Mouse (Mus musculus) liver, adult (tissue): Measurements from ENCODE around the gene Btbd11.

Experiments
- GATA4 ChIP-seq: IDR thresholded peaks from 2 replicates; pipeline ENCODE4 v1.6.1; 2014; ENCODE audit warnings: mild to moderate bottlenecking, low read length; ENCODE audit not compliant: insufficient replicate concordance

Gene Btbd11

DNA sequence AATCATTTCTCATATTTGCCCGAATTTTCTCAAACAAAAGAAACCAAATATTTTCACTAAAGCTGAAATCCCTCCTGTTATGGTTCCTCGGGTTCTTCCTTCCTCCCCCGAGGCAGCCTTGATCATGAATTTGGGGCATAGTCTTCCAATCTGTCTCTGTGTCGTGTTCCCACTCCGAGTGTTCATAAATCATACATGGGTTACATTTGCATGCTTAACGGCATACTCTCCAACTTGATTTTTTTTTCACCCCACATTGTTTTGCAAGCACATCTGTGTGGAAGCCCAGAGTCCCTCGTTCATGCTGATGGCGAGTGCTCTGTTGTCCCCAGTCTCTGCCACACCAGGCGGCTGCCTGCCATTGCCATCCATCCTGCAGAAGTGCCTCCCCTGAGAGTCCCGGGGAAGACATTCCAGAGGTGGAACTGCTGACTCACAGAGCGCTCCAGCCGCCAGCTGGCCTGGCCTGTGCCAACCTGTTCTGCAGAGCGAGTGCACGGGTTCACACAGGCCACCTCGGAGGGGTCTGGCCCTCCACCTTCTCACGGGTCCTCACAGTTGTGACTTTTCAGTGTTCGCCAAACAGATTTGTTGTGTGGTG is 72.2 kb downstream of the Btbd11 start:
- TF ChIP-seq GATA4, result no peak

DNA sequence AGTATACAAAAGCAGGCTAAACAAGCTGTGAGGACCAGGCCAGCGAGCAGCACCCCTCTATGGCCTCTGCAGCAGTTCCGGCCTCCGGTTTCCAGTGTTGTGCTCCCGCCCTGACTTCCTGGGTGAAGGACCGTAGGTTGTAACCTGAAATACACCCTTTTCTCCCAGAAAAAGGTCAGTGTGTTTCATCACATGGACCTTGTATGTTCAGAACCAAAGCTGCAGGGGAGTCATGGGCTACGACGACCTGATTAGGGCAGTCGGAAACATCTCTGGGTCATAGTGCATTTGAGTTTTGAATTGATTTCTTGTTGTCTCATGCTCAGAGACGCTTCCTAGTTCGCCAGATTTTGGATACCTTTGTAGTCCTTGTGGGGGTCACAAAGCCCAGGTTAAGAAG is 74.1 kb downstream of the Btbd11 start:
- TF ChIP-seq GATA4, result no peak

DNA sequence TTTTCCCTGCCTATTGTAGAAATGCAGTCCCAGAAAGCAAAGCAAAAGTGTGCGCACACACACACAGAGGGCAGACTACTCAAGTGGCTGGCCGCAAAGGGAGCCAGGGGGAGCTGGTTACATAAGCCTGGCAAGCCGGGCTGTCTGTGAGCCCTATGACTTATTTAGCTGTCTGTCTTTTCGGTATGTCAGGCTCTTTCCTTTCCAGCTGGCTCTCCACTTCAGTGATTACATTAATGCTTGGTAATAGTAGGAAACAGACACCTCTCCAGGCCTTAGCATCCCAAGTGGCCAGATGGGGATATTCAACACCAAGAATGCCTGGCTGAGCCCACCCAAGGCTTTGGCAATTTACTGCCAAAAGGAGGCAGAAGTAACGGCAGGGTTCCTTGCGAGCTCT is 77.5 kb downstream of the Btbd11 start:
- TF ChIP-seq GATA4, result no peak

DNA sequence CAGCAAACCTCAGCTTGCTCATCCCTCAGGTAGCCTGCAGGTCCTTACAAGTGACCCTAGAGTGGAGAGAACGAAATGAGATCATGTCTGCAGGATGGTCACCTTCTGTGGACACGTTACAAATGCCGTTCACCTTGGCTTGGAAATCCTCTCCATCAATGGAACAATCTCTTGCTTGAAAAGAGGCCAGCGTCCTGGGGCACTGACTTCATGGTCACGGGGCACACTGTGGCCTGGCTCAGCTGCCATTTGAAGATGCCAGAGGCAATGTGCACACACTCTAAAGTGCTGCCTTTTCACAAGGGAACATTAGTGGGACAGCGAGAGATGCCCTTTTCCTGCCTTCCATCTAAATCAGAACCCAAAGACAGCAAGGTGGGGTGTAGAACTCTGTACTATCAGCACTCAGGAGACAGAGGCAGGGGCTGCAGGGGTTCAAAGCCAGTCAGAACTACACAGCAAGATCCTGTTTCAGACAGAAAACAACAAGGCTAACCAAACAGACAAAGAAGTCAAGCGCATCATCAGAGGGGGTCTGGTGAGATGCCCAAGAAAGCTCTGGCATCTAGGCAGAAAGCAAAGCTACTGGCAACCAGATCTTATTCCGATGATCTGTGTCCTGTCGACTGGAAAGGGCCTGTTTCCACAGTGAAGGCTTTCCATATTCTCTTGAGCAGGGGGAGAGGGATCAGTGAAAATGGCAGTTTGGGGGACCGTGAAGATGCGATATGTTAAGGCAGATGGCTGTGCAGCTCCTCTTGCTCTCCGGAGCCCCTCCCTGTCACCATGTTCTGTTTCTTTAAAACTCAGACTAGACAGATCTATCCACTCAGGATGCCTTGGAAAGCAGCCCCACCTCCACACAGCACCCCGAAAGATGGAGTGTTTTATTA is 79.1 kb downstream of the Btbd11 start:
- no peak for TF ChIP-seq GATA4

DNA sequence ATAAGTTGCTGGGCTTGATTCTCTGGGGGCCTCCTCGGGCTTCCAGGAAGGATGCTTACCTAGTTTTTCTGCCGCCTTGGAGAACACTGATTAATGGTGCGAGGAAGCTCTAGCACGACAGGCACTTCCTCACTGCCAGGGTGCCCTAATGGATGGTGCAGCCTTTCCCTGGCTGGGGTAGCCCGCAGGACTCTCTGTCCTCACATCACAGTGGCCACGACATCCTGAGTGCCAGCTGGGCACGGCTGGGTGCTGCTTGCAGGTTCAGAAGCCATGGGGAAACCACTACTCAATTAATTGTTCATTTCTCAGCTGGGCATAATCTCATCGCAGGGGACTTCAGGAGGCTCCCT is 79.8 kb downstream of the Btbd11 start:
- no peak for TF ChIP-seq GATA4

DNA sequence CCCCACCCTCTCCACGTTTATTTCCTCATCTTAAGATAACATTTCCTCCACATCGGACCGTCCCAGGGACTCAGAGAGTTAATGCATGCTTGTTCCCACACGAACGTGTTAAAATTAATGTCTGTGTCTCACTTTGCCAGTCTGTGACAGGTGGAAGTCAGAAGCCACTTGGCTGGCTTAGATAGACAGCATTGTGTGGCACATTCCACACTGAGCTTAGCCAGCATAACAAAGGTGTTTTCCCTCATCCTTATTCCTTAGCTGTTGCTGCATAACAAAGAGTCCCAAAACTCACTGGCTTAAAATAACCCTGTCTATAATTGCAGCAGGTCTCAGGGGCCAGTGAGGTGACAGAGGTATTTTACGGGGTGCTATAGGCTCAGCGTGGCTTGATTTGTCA is 80.8 kb downstream of the Btbd11 start:
- no peak for TF ChIP-seq GATA4

DNA sequence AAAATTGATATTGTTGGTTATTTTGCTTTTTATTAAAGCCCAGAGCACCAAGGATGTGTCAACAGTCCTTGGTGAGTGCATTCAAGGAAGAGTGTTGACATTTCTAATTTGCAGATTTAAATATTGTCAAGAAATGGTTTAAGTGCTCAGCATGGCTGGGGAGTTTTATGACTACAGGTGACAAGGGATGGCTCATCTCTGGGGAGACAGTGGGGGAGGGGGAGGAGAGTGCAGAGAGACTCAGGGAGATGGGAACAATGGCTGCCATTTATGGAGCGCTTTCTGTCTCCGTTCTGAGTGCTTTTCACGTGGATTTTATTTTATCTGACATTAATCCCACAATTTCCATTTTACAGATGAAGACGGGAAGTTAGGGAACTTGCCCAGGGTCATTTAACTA is 81.9 kb downstream of the Btbd11 start:
- no peak for TF ChIP-seq GATA4

DNA sequence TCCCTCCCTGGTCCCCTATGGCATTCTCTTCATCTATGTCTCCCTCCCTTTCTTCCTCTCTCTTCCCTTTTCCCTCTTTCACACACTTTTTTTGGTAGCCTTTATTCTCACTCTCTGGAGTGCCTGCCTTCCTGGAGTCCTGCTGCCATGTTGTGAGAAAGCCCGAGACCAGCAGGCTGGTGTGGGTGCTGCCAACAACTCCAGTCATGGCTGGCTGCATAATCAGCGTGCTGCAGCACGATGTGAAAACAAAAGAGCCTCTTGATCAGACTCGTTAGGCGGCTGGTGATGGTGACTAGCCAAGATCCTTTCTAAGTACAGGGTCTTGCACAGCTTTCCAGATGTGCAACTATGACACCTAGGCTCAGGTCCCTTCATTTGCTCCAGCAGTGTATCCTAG is 82.7 kb downstream of the Btbd11 start:
- no peak for TF ChIP-seq GATA4

DNA sequence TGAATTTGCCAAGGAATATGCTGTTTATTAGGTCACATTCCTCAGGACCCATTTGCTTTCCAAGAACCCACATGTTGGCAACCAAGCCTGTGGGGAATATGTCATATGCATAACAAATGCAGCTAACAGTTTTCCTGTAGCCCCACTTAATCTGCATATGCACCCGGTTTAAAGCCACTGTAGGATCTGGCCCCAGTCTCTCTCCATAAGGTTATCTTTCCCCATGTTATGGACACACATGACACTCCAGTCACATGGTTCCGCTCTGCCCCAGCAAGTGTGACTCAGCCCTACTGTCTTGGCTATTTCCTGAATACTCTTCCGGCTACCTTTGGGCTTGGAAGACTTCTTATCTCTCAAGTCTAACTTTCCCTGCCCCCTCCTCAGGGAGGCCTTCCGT is 86.7 kb downstream of the Btbd11 start:
- TF ChIP-seq GATA4, result no peak

DNA sequence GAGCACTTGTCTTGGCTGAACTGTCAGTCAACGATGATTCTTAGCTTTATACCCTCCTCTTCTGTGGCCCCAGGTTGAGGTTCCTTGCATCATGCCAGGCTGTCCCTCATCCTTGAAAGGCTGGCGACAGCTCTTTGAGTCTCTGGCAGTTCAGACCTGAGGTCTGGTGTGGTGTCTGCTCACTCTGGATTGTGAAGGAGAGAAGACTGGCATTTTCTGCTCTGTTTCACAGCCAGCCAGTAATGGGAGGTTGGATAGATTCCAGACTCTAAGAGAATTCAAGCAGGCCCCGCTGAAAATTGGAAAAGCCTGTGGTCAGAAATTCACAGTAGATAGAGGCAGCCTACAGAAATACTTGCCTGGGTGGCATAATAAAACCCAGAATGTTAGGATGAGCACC is 87.3 kb downstream of the Btbd11 start:
- no peak for TF ChIP-seq GATA4

DNA sequence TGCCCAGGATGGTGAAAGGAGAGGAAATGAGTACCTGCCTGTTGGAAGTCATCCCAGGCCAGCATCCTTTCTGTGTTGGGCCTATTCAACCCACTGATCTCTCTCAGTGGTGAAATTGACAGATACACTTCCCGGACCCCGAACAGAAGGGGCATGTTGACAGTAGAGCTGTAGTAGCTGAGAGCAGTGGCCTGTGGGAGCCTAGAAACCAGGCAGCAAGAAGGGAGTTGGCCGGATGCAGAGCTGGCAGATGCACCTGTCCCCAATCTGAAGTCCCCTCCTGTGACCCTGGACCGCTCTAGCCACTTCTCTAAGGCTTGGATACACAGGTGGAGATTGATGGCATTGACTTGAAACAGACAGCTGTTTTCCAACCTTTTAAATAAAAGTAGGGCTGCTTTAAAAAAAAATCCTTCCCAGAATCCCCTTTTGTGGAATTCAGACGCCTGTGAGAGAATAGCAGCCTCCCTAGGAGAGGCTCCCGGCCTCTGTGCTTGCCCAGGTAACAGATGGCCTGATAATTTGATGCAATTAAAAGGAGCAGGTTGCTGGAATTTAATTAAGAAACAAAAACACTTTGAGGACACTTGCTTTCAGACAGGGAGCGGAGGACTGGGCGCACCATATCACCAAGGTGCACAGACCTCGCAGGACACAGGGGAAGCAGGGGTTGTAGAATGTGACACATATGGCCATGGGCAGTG is 89.2 kb downstream of the Btbd11 start:
- TF ChIP-seq GATA4, result no peak

DNA sequence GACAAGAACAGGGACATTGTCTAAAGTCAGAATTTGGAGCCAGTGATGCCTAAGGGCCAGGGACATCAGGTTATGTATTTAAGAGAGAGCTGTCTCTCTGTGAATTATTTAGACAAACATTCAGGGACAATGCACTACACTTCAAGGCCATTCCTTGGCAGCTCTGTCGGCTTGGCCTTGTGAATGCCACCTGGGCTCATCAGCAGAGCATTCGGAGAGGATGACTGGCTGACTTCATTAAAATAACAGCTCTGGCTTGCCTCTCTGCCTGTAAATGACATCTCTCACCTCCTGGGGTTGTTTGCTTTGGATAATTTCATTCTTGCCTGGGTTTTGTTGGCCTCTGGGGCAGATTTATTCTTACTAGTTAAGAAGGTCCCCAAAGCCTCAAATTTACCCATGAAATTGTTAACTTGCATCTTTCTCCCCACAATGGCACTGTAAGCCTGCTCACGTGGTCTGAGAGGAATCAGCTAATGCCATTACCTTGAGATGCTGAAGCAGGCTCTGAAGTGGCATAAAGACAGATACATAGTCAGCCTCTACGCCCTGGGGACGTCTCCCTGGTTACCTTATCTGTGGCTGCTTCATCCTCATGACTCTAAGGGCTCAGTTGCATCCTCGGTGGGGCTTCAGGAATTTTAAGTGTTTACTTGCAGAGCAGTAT is 93.5 kb downstream of the Btbd11 start:
- TF ChIP-seq GATA4, result no peak

DNA sequence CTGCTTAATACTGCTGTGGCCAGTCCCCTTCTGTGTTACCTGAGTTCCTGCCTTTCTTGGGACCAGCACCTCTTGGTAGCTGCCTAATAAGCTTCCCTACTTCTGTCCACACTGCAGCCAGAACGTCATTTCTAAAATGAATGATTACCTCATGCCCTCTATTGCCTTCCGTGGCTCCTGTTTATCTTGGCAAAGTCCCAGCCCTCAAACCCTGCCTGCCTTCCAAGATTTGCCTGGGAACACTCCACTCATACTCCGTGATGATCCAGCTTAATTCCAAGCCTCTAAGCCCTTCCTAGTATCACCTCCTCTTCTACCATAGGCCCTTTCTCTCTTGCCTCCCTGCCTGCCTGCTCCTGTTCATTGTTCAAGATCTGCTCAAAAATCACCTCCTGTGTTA is 94.5 kb downstream of the Btbd11 start:
- no peak for TF ChIP-seq GATA4

DNA sequence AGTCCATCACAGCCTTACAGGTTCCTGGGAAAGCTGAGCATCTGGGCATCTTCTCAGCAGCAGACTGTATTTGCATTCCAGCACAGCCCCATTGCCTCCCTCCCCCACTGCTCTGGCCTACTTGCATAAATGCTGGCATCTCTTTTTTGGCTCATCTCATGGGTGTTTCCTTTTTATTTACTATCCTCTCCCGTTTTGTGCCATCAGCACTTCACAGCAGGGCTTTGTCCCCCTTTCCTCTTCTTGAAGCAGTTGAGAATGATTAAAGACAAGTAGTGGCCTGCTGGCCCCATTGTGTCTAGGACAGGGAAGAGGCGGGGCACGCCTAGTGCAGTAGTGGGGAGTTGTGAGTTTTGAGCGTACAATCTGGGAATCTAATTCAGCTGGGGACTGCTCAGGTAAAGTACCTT is 95.5 kb downstream of the Btbd11 start:
- no peak for TF ChIP-seq GATA4

DNA sequence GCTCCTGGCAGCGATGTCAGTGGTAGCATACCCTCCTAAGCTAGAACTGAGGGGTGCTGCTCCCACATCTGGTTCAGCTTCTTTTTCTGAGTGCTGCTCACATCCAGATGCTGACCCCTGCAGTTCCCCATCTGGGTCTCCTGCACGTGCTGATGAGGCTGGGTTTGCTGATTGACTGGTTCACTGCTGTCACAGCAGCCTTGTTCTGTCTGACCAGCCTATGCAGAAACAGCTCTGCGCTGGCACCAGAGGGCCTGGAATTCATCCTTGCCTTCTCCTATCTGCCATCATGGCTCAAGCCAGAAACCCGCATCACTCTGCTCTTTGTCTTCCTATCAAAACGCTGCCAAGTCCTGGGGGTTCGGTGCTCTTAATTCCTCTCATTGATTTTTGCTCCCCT is 95.9 kb downstream of the Btbd11 start:
- no peak for TF ChIP-seq GATA4

DNA sequence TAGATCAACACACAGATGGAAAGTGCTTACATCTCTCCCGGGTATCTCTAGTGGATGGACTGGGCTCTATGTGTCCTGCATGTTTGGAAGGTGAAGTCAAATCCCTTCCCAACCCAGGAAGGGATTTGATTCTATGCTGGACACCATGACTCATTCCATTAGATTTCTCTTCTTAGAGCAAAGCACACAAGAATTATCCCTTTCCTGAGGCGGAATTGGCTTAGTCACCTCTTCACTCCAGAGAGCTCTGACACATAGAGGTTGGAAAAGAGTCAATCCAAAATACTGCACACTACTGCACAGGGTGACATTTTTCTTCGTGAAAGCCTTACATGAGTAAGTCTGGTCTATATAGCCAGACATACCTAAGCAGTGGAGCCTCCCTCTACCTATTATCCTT is 99.8 kb downstream of the Btbd11 start:
- TF ChIP-seq GATA4, result no peak

DNA sequence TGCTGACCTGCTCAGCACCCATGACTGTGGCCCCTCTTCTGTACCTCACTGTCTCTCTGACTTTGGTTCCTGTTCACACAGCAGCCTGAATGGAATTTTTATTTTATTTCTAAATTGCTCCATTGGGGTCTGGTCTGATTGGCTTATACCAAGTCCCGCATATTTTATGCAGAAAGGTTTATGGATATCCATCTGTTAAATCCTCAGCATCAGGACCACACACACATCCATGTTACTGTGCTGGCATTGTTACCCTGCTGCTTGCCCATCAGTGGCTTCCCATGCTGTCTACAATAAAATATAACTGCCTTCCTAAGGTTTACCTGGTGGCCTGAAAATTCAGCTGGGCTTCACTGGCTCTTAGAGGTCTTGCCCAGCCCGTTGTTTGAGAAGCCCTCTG is 106.0 kb downstream of the Btbd11 start:
- TF ChIP-seq GATA4, result no peak
